Mouse (Mus musculus) kidney, postnatal 36 days (tissue): ENCODE measurements at regions not wholly inside any gene's neighbourhood (a gene's known extent, or its start where the extent isn't known, plus 50 kb on each side); places are given as distances from the start of the nearest gene placed in this dataset.
A peak's percentile ranks its signal among the peaks of the same experiment; 100 is the strongest.

Experiments
- DNase-seq, 2 experiments: peaks; one replicate each; pipeline ENCODE4 v3.0.0; 2021 to 2022; ENCODE audit warnings: mixed read lengths in 2 of 2

DNA sequence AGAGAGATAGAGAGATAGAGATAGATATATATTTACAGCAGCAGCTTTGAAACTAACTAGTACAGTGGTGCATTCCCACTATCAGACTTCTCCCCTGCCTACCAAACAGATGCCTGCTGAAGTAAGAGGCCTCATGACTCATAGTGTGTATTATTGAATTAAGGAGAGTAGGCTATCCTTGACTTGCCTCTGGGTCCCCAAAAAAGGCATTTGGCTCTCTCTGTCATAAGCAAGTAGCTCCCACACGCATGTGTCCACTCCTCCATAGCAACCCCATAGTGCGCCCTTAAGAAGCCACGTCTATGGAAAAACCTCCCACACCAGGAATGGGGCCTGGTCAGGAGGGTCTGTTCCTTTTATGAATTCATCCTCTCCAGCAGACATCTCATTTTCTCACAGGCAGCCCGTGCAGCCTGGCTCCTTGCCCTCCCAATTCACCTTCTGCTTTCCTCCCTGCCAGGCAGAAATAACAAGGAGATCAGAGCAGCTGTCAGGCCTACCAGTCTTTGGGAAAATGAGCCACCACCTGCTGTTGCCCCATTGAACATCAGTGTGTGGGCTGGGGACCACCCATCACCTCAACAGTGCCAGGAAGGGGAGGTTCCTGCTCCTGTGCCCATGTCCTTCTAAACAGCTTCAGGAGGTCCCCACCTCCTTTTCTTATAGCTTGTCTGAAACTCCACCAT is 208.5 kb upstream of the Mocs1 start:
- DNase-seq: no peak

DNA sequence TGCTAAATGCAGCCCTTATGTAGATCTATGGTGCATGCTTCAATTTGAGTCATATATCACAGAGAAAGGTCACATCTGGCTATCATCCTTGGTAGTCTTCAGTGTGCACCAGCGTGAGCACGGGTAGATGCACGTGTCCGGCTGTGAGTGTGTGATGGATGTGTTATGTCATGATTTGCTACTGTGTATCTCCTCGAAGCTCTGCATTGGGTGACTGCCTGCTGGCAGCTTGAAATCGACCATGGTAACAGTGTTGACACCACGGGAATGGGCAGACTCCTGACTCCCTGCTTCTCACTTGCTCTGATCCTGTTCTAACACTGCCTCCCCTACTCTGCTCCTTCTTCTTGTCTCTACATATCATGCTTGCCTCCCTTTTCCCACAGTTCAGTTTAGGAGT is 204.9 kb upstream of the Mocs1 start:
- no peak for DNase-seq

DNA sequence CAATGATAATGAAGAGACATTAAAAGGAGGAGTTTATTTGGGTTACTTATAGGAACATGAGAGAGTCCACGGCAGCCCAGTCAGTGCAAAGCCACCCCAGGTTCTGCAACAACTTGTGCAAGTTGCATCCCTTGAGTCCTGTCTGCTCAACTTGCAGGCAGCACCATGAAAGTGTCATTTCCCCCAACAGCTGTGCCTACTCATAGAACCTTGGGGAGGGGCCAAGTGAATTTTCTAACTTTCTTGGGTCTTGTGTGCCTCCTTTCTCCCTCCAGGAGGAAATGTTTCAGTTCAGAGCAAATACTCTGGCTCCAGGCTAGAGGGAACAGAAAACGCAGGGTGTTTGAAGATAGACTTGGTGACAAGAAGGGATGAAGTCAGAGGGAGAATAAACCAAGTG is 204.5 kb upstream of the Mocs1 start:
- peak; percentile 29 to 31 for DNase-seq

DNA sequence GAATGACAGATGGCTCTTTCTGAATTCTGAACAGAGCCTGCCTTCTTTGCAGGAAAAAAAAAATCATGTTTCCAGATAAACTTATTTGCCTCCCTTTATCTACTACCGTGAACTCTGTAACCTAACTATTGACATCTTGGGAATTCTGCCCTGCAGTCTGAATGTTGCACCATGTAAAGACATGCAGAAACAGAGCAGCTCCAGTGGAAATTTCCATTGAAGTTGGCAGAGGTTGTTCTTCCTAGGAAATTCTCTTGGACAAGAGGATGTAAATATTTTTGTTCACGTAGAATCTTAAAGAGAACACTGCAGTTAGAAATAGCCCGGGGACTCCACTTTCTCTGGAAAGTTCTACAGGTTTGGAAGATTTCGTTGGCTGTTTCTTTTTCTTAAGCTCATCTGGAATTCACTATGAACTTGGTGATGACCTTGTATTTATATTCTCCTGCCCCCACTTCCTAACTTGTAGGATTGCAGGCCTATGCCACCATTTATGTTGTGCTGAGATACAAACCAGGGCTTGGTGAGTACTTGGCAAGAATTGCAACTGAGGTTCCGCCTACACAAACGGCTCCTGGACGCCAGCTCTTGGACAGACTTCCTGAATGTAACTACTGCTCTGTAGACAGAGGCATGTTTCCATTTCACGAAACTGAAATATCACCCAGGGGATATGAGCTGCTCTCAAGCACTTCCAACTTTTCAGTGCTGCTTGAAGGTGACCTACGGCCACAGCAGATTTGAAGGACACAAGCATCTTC is 202.7 kb upstream of the Mocs1 start:
- no peak for DNase-seq

DNA sequence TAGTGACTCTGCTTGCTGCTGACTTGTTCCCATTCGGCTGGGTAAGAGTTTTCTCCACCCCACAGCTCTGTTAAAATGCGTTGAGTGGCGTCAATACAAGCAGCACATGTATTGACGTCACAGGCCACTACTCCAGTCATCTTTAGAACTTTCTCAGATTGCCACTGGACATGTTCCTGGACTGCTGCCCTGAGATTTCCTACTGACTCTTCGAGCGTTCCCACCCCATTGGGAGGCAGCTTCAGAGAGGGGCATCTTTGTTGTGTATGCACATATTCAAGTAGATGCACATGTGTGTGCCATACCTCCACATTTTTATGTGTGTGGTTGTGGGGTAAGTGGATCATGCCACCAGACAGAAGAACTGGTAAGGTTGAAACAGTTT is 202.2 kb upstream of the Mocs1 start:
- DNase-seq: no peak

DNA sequence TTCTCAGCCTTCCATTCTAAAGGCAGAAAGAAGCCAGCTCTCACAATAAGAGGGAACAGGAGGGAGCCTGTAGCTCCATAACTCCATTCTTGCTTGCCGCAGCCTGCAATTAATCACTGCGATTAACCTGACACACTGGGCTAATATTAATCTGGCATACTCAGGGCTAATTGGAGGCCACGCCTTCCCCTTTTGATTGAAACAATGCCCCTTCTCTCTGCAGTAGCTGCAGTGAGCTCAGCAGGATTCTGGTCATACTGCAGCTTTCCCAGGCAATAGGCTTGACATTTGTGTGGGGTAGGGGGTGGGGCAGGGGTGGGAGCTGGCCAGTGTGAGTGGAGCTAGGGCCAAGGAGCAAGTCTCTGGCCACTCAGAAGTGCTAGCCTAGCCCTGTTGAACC is 196.9 kb upstream of the Mocs1 start:
- no peak for DNase-seq

DNA sequence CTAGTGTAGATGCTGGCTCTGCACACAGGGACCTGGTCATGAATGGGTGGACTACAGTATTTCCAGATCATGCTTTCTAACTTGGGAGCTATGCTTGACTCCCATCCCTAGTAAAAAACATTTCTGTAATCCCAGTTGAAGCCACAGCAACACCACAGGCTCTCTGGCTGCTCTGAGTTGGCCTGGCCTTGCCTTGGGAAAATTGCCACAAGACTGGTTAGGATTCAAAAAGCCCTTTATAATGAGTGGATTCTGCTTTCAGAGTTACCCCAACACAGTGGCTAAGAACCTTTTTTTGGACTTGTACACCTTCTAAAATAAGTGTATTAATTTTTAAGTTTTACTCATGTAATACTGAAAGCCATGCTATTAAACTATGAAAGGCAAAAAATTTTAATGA is 188.1 kb upstream of the Mocs1 start:
- DNase-seq: no peak

DNA sequence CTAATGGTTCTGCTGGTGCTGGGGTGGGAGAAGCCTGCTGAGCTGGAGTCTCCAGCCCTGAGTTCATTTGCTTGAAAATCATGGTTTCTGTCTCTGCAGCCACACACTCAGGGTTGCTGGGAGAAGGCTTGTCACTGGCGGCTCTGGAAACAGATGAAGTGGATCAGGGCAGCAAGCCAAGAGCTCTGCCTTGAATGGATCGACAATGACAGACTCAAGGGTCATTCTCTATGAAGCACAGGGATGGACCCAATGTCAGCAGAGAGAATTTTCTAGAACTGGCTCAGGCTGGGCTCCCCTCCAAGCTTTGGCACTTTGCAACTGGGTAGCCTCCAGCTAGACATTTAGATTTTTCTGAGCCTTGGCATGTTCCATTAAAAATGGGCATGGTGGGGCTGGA is 184.7 kb upstream of the Mocs1 start:
- DNase-seq: peak; percentile 19 to 49

DNA sequence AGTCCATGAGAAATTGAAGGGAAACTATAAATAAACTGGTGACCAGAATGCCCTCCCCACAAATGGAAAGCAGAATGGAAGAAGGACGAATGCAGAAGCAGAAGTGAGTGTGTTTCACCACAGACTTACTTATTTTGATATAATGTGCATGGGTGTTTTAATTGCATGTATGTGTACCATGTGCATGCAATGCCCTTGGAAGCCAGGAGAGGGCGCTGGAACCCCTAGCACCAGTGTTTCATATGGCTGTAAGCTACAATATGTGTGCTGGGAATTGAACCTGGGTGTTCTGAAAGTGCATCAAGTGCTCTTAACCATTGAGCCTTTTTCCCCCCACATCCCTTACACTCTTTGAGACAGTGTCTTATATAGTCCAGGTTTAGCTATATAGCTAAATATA is 183.1 kb upstream of the Mocs1 start:
- no peak for DNase-seq

DNA sequence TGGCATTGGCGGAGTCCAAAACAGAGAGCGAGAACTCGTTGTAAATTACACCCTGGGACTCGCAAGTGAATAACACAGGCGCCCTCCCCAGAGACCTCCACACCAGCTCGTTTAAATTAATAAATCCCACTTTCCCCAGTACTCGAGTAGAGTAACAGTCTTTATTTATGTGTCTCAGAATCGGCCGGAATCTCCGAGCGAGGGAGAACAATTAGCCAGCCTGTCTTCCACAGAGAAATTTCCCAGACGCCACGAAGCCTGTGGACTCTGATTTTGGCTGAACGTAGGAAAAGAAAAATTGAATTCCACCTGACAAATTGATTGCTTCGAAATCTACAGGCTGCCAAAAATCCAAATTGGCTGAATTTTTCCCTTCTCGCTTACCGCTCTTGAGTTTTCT is 180.9 kb upstream of the Mocs1 start:
- DNase-seq: no peak

DNA sequence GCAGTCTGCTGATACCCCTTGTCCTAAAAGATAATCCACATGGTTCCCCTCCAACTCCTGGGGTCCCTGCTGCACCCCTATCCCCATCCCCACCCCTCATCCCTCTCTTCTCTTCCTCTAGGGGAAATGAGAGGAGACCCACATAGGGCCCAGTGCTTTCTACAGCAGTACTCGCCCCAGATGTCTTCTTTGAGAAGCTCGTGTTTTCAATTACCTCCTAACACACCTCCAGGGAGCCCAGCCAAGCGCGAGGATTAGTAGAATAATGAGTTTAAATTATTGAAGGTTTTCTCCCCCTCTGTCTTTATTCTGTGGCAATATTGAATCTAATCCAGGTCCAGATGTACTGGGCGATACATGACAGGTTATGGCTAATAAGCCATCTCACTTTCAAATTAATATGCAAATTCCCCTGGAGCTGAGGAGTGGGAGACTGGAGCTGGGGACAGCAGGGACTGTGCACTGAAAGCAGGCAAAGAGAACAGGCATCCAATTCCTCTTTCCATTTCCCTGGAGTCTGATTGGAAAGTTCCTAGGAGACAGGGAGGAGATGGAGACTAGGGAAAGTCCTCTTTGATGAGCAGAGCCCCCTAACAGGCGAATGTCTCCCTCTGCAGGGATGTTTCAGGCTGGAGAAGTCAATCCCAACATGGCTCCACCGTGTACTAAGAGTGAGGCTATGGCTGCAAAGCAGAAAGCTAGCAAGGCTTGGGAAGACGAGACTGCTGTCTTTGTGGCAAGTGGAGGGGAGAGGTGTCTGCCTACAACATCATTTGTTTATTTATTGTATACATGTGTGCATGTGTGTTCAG is 177.2 kb upstream of the Mocs1 start:
- no peak for DNase-seq

DNA sequence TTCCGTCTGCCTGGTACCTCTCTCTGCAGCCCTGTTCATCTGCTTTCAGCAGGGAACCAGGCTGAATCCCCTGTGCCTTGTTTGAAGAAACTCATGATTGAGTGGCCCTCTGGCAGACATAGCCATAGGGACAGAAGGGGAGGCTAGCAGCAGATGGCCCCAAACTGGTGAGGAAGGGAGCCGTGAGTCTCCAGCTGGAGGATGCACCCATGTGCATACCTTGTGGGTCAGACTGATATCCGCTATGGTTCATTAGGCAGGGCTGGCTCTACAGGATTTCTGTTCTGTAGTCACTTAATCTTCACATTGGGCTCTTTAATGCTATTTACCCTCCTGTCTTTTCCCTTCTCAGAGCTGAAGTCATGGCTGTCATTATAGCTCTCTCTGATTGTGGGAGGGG is 175.9 kb upstream of the Mocs1 start:
- no peak for DNase-seq

DNA sequence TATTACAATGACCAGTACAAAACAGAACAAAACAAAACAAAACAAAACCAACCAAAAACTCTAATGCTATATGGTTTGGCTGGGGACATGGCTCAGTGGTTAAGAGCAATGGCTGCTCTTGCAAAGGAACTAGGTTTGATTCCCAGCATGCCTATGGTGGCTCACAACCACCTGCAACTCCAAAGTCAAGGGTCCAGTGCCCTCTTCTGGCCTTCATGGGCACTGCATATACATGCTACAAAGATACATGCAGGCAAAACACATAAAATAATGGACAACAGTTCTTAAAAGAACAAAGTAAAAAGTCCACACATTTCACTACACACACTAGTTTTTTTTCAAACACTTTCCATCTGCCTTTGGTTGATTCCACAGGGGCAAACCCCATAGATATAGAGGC is 169.7 kb upstream of the Mocs1 start:
- DNase-seq: no peak

DNA sequence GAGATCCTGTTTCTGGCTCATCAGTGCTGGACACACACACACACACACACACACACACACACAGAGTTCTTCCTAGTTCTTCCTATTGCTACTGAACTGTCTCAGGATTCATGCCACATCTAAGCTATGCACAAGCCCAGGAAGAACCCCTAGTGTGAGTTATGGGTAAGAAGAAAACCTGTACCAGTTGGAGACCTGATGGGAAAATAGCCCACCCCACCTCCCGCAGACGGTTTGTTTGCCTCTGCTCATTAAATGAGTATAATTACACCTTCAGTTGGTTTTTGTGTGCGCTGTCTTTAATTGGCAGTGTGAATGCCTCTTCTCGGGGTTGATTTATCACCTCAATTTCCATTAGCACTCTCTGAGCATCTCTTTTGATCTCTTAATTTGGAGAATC is 165.8 kb upstream of the Mocs1 start:
- no peak for DNase-seq

DNA sequence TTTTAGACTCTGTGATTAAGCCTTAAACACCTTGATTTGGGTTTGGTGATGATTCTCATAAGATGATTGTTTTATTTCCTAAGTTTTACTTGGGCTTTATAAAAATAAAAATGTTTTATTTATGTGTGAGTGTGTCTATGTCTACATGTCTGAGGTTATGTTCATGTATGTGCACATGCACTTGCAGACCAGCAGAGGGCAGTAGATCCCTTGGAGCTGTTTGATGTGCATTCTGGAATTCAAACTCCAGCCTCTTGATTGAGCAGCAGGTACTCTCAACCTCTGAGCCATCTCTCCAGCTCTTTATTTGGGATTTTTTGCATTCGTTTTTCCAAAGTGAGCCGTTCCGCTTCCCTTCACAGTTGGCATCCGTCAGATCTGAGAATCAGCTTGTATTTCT is 161.8 kb upstream of the Mocs1 start:
- peak in 1 of 2 experiments; percentile 14 for DNase-seq

DNA sequence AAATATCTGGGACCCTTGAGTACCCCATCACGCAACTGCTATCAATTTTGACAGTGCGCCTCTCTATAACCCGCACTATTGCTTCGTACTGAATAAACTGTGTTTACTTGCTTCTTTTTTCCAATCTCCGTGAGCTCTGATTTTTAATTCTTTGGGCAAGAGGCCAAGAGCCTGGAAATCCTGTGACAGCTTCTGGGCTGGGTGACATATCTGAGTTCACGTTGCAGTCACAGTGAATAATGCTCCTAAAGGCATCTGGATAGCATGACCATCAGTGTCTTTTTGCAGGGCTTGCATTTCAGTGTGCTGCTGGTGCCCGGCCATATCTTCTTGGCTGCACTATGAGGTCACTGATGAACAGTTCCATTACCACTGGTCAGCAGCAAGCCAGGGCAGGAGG is 158.2 kb upstream of the Mocs1 start:
- no peak for DNase-seq

DNA sequence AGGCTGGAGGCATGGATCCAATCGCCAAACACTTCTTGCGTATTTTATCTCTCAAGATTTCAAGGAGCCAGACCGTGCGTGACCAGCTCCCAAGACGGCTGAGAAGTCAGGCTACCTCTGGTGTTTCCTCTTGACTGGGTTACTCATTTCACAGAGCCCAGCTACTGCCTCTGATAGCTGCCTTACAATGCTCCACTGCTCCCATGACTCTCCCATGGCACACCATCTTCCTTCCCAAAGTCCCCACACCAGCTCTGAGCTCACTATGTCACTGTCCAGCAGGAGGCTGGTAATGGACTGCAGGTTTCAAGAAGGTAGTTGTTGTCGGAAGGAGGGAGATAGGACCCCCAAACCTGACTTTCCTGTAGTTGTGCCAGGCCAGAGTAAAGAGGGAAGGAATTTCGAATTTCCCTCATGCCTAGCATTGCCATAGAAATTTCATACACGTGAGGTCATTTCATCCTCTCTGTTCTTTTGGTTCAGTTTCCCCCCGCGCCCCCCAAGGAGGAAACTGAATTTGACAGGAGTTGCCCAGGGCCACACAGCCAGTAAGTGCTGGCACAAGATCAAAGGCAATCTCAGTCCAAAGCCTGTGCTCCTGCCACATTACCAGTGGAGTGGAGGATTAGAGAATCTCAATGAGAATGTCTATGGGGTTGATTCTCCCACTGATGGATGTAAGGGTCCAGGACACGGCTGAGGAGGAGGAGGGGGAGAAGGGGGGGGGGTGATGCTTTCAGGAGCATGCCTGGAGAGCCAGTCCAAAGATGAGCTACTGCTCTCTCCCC is 155.3 kb upstream of the Mocs1 start:
- no peak for DNase-seq

DNA sequence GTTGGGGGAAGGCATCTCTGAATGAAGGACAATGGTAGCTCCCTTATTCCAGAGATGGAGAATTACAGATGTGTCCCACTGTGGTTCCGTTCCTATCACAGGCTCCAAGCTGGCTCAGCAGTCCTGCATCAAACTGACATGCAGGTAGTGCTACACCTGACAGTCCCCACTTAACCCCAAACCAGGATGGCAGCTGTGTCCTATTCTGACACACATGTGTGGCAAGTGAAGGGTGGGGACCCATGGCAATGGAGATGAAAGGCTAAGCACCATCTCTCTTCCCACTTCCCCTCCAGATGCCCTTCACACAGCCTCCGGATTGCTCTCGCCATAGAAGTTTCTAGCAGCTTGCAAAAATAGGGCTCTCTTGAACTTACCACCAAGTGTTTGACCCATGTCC is 153.2 kb upstream of the Mocs1 start:
- no peak for DNase-seq

DNA sequence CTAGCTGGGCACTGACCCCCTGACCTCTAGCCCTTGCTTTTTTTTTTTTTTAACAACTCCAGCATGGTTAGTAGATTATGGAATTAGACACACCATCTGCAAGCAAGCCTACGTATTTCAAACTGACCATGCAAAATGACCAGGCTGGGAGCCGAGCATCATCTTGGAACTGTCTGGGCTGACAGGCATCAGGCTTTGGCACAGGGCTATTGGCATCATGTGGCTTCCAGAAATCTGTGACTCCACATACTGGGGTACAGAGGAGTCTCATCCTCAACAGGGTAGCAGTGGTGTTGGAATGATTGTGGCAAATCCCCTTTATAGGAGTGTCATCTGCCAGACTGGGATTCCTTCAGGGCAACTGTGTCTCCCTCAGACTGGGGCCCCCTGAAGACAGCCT is 152.7 kb upstream of the Mocs1 start:
- DNase-seq: no peak

DNA sequence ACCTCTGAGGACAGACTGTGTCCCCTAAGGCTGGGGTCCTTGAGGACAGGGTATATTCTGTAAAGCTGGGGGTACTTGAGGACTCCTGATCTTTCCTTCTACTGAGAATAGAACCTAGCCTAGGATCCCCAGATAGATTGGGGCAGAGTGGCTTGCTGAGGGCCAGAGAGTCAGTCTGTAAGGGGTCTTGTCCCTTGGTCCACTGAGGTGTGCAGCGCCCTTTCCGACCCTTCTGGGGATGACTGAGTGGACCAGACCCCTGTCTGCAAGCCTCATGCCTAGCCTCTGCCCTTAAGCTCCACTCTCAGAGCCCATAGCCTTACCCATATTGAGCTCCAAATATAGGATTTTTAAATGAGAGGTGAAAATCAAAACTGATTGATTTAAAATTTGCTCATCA is 152.2 kb upstream of the Mocs1 start:
- DNase-seq: no peak

DNA sequence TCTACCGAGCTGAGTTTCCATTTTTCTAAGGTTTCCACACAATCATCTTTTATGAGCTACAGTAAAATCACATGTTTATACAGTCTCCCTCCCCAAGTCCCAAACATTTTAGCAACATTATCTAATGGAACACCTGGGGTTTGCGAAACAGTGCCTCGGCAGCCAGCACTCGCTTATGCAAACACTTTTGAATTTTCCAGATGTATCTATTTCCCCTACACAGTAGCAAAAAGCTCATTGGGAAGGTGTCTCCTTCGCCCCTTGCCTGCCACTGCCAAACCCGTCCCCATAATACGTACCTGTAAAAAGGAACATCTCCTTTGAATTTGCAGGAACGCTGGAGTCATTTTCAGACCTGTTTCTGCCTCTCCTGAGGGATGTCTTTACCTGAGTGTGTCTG is 149.6 kb upstream of the Mocs1 start:
- DNase-seq: no peak

DNA sequence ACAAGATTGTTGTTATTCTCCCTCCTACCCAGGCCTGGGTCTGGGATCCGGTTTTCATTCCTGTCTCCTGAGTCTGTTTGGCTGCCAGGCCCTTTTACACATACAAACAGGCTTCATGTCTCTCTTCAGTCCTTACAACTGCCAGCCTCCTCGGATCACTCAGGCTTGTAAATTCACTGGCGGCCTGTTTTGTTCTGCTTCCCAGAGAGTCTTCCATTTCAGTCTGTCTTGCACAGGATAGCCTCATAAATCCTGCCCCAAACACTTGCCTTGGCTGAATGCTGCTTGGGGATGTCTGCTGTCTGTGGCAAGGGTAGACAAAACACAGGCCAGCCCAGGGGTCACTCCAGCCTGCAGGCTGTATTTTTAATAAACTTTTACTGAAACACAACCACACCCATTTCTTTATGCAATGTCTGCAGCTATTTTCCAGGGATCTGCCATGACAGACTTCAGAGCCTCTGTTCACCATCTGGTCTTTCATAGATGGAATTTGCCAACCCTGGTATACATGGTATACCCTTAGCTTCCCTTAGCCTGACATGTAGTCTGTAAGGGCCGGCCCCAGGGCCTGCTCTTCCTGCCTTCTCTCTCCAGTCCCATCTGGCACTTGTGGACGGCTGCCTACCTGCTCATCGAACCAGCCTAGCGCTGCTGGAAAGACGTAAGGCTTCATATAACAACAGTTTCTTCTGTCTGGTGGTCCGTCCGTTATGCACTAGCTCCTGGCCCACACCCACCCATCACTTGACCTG is 149.0 kb upstream of the Mocs1 start:
- DNase-seq: no peak
